Mouse (Mus musculus) liver, postnatal 0 days (tissue): ENCODE data around the gene Pmfbp1.

Experiments
- CTCF ChIP-seq: sonication (generic); IDR thresholded peaks from 2 replicates; pipeline ENCODE4 v1.5.1; 2016; ENCODE audit warnings: antibody characterized with exemption, low read depth
- EP300 ChIP-seq: IDR thresholded peaks from 2 replicates; pipeline ENCODE4 v1.6.1; 2016; ENCODE audit warnings: antibody characterized with exemption, low read depth, mild to moderate bottlenecking

DNA sequence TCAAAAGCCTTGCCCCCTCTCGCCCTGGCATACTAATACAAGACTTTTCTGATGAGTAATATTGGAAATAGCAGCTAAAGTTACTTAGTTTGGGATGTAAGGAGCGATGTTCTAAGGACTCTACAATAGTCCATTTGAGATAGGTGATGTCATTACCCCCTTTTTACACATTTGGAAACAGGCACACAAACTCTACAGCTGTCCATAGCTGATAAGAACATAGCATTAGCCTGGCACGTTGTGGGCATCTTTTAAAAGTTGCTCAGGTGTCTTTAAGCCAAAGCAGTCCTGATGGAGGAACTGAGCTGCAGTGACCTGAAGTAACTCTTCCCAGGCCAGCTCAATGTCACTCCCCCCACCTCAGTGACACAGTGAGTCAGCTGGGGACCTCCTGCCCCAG, 97.5 kb downstream of the Pmfbp1 start:
- TF ChIP-seq CTCF = no peak
- TF ChIP-seq EP300 = peak; percentile 82
